Mouse (Mus musculus) mature B cell (primary cell): Measurements from ENCODE around the gene Pdcd1lg2.

Source experiments
- in situ Hi-C: fragments of 300-500 bp; cut with MboI; formaldehyde crosslinking; loops from 2 replicates; pipeline ENCODE4 v1.14.3; 2019

Pdcd1lg2 gene

GRCm38 (mm10) chr19:29419506-29419905 is 8.8 kb downstream of the Pdcd1lg2 start:
- in situ Hi-C loops = no loop called here

GRCm38 (mm10) chr19:29419946-29420345 is 9.2 kb downstream of the Pdcd1lg2 start:
- in situ Hi-C loops = no loop called here

- in situ Hi-C loops = no loop called here
These were observed 9.7 kb downstream of the Pdcd1lg2 start for GRCm38 (mm10) chr19:29420397-29420796.

- in situ Hi-C loops = no loop called here
These were observed 11.4 kb downstream of the Pdcd1lg2 start for GRCm38 (mm10) chr19:29422013-29422645.

- in situ Hi-C loops = no loop called here
These were observed 12.1 kb downstream of the Pdcd1lg2 start for GRCm38 (mm10) chr19:29422796-29423195.

- in situ Hi-C loops = no loop called here
These were observed 19.8 kb downstream of the Pdcd1lg2 start for GRCm38 (mm10) chr19:29430516-29430915.

- in situ Hi-C loops = no loop called here
These were observed 20.2 kb downstream of the Pdcd1lg2 start for GRCm38 (mm10) chr19:29430953-29431352.

- in situ Hi-C loops = no loop called here
These were observed 26.2 kb downstream of the Pdcd1lg2 start for GRCm38 (mm10) chr19:29436793-29437479.

- in situ Hi-C loops = no loop called here
These were observed 27.1 kb downstream of the Pdcd1lg2 start for GRCm38 (mm10) chr19:29437849-29438248.

- in situ Hi-C loops = no loop called here
These were observed 28.5 kb downstream of the Pdcd1lg2 start for GRCm38 (mm10) chr19:29439242-29439641.

GRCm38 (mm10) chr19:29442492-29442891 is 31.8 kb downstream of the Pdcd1lg2 start:
- in situ Hi-C loops = no loop called here

GRCm38 (mm10) chr19:29444364-29444763 is 33.6 kb downstream of the Pdcd1lg2 start:
- in situ Hi-C loops = no loop called here

GRCm38 (mm10) chr19:29448373-29448772 is 37.7 kb downstream of the Pdcd1lg2 start:
- in situ Hi-C loops = no loop called here

- in situ Hi-C loops = no loop called here
These were observed 39.7 kb downstream of the Pdcd1lg2 start for GRCm38 (mm10) chr19:29450376-29450775.

- in situ Hi-C loops = no loop called here
These were observed 43.5 kb downstream of the Pdcd1lg2 start for GRCm38 (mm10) chr19:29454141-29454601.

- in situ Hi-C loops = no loop called here
These were observed 44.4 kb downstream of the Pdcd1lg2 start for GRCm38 (mm10) chr19:29455156-29455555.

GRCm38 (mm10) chr19:29457982-29458381 is 47.3 kb downstream of the Pdcd1lg2 start:
- in situ Hi-C loops = no loop called here

GRCm38 (mm10) chr19:29462462-29462861 is 51.7 kb downstream of the Pdcd1lg2 start:
- in situ Hi-C loops = no loop called here

GRCm38 (mm10) chr19:29463645-29464395 is 53.1 kb downstream of the Pdcd1lg2 start:
- in situ Hi-C loops = no loop called here

GRCm38 (mm10) chr19:29466819-29467218 is 56.1 kb downstream of the Pdcd1lg2 start:
- in situ Hi-C loops = no loop called here

GRCm38 (mm10) chr19:29468941-29469685 is 58.4 kb downstream of the Pdcd1lg2 start:
- in situ Hi-C loops = no loop called here

GRCm38 (mm10) chr19:29469686-29470254 is 59.1 kb downstream of the Pdcd1lg2 start:
- in situ Hi-C loops = no loop called here
